Comparison of ENCODE assay signal across 22 mouse cellular contexts in genomic region chr4:91349579-91349978, GRCm38 (mm10). TPM values are rescaled to one million over a fixed set of nuclear protein-coding genes. Genes with fewer than 3 reads are reported as not detected.
"Had no signal": no experiment of that assay in that cellular context is flagged by ENCODE, and none has a peak within 500 bp of the region (broad histone marks: within the 10 kb centered on the region; RNA-seq: fewer than 3 reads in every experiment).

No protein-coding gene starts in this region.

- ATAC-seq: liver, postnatal 0 days; lung, postnatal 0 days had no signal

- H3K9ac ChIP-seq: liver, embryonic 15.5 days; liver, postnatal 0 days; lung, embryonic 15.5 days; midbrain, embryonic 12.5 days; neural tube, embryonic 12.5 days had no signal

- DNase-seq: liver, postnatal 0 days; lung, adult 2 months; lung, postnatal 14 days; lung, postnatal 36 days; midbrain, embryonic 14.5 days; right cerebral cortex, postnatal 14 days; right cerebral cortex, postnatal 4 days; spleen, adult 18-20 months; thymus, adult 2 months; thymus, postnatal 25 days; thymus, postnatal 4 days had no signal

- H3K4me2 ChIP-seq: liver, embryonic 15.5 days; lung, embryonic 15.5 days; midbrain, embryonic 12.5 days; neural tube, embryonic 12.5 days had no signal

- H3K27ac ChIP-seq: liver, embryonic 15.5 days; lung, embryonic 15.5 days; macrophage; midbrain, embryonic 10.5 days; midbrain, embryonic 12.5 days; neural tube, embryonic 12.5 days had no signal

- H3K27me3 ChIP-seq: liver, embryonic 15.5 days; lung, embryonic 15.5 days; midbrain, embryonic 12.5 days; neural tube, embryonic 12.5 days had no signal

- H3K4me3 ChIP-seq: liver, embryonic 15.5 days; lung, embryonic 15.5 days; midbrain, embryonic 10.5 days; midbrain, embryonic 12.5 days; neural tube, embryonic 12.5 days had no signal

- H3K9me3 ChIP-seq: liver, embryonic 15.5 days; lung, embryonic 15.5 days; midbrain, embryonic 10.5 days; midbrain, embryonic 12.5 days; neural tube, embryonic 12.5 days had no signal

- H3K4me1 ChIP-seq: liver, embryonic 15.5 days; lung, embryonic 15.5 days; midbrain, embryonic 10.5 days; neural tube, embryonic 12.5 days had no signal

- H3K36me3 ChIP-seq: liver, embryonic 15.5 days; lung, embryonic 15.5 days had no signal

RNA-seq across cellular contexts. Expression of gene Elavl2, which starts 51.0 kb away (rescaled TPM):
- total RNA-seq: megakaryocyte, adult 5-6 weeks; megakaryocyte-erythroid progenitor cell, adult 5-6 weeks; monocyte, adult 5-6 weeks; neutrophil, adult 5-6 weeks had no signal
- polyA plus RNA-seq: macrophage had no signal
